Mouse (Mus musculus) liver, adult 2 months (tissue): ENCODE measurements around the gene Trmt112. TPM values are rescaled to one million over a fixed set of nuclear protein-coding genes. Genes with fewer than 3 reads are reported as not detected.

Experiments used
- DNase-seq: peaks from one replicate; pipeline ENCODE4 v3.0.0-alpha.2; 2011; ENCODE audit warnings: low read depth, low spot score; ENCODE audit errors: extremely low read depth
- H3K27ac ChIP-seq: fragments of 200-500 bp; replicated peaks from 2 replicates; pipeline ENCODE4 v1.5.1; 2012; ENCODE audit warnings: low read depth, mild to moderate bottlenecking, control low read depth, inconsistent platforms, low read length; ENCODE audit not compliant: insufficient read depth
- H3K27me3 ChIP-seq: fragments of 200-500 bp; 2 replicates; pipeline ENCODE4 v1.6.1; 2012; ENCODE audit warnings: mild to moderate bottlenecking, moderate library complexity, low read length, inconsistent platforms; ENCODE audit not compliant: control insufficient read depth, insufficient read depth
- H3K36me3 ChIP-seq: fragments of 200-500 bp; 2 replicates; pipeline ENCODE4 v1.6.1; 2012; ENCODE audit warnings: low read length, inconsistent platforms; ENCODE audit not compliant: control insufficient read depth, insufficient read depth
- H3K4me1 ChIP-seq: fragments of 200-500 bp; 2 replicates; pipeline ENCODE4 v1.6.1; 2011; ENCODE audit warnings: low read length; ENCODE audit not compliant: control insufficient read depth, insufficient read depth
- H3K4me3 ChIP-seq: fragments of 200-500 bp; 2 replicates; pipeline ENCODE4 v1.5.1; 2011; ENCODE audit warnings: low read depth, mild to moderate bottlenecking, control low read depth, low read length, moderate library complexity; ENCODE audit not compliant: insufficient read depth
- H3K79me2 ChIP-seq: fragments of 200-500 bp; 2 replicates; pipeline ENCODE4 v1.6.1; 2012; ENCODE audit warnings: inconsistent platforms, mild to moderate bottlenecking, low read length, moderate library complexity; ENCODE audit not compliant: control insufficient read depth, insufficient read depth
- H3K9ac ChIP-seq: fragments of 200-500 bp; 2 replicates; pipeline ENCODE4 v1.6.1; 2012; ENCODE audit warnings: low read depth, mild to moderate bottlenecking, control low read depth, inconsistent platforms, low read length
- CTCF ChIP-seq: fragments of 200-500 bp; IDR thresholded peaks from 2 replicates; pipeline ENCODE4 v1.5.1; 2011; ENCODE audit warnings: low read depth, low read length, control low read depth
- POLR2A ChIP-seq: fragments of 200-500 bp; IDR thresholded peaks from 2 replicates; pipeline ENCODE4 v1.6.1; 2011; ENCODE audit warnings: low read length, control low read depth; ENCODE audit not compliant: insufficient read depth; ENCODE audit errors: extremely low read depth
- WGBS: fragments of 180-500 bp; shearing (Covaris S2); methylation state at CpG from one replicate; pipeline ENCODE4 v1.1.7; 2018; 5-methylcytosine and 5-hydroxymethylcytosine counted together
- polyA plus RNA-seq: library from polyadenylated mRNA; depleted of rRNA; stranded (reverse); fragments of >200 nt; gene quantifications from 2 replicates; pipeline ENCODE4 v1.2.3, GENCODE M21; 2012
- total RNA-seq: library from RNA; depleted of rRNA; stranded (reverse); fragments of >200 nt; gene quantifications from 2 replicates; pipeline ENCODE4 v1.2.3, GENCODE M21; 2014

The Trmt112 gene
- total and polyA plus RNA-seq, 2 experiments, result 30.7 to 89.7 TPM

GRCm38 (mm10) chr19:6925307-6925573 is 15.7 kb downstream of the Trmt112 start, which contains the start of gene Catsperz:
TSS of gene Catsperz (minus strand) at chr19:6925380.
- DNase-seq, result no peak
- H3K9ac ChIP-seq, result no peak within 1 kb of the TSS; the same call in 1 of the 2 replicates
- H3K79me2 ChIP-seq, result no peaks in the 10 kb centered on the region; the same call in 1 of the 2 replicates
- H3K27ac ChIP-seq, result no peak within 1 kb of the TSS
- H3K36me3 ChIP-seq, result no peaks in the 10 kb centered on the region
- peaks cover 14% of the 10 kb centered on the region; the same call in 1 of the 2 replicates for H3K4me1 ChIP-seq
- no peak within 1 kb of the TSS for H3K4me3 ChIP-seq
- no peak for TF ChIP-seq POLR2A
- no peak for TF ChIP-seq CTCF
- WGBS, result 9% methylated on average over 9 of the region's 9 CpGs
- no peaks in the 10 kb centered on the region for H3K27me3 ChIP-seq

GRCm38 (mm10) chr19:6925611-6926329 is 16.3 kb downstream of the Trmt112 start:
- H3K4me1 ChIP-seq, result peaks cover 11% of the 10 kb centered on the region; the same call in 1 of the 2 replicates
- H3K4me3 ChIP-seq, result no peak overlapping the region
- TF ChIP-seq POLR2A (no peak), CTCF (no peak)
- H3K27me3 ChIP-seq, result no peaks in the 10 kb centered on the region
- H3K9ac ChIP-seq, result no peak overlapping the region
- no peaks in the 10 kb centered on the region; the same call in 1 of the 2 replicates for H3K79me2 ChIP-seq
- H3K36me3 ChIP-seq, result no peaks in the 10 kb centered on the region
- peak; percentile 48 for DNase-seq
- WGBS, result 25% methylated on average over 38 of the region's 40 CpGs
- H3K27ac ChIP-seq, result no peak overlapping the region

GRCm38 (mm10) chr19:6926559-6927255 is 17.2 kb downstream of the Trmt112 start:
- H3K79me2 ChIP-seq, result no peaks in the 10 kb centered on the region
- H3K27me3 ChIP-seq, result no peaks in the 10 kb centered on the region
- peak; percentile 63 for DNase-seq
- H3K4me1 ChIP-seq, result peaks cover 11% of the 10 kb centered on the region; the same call in 1 of the 2 replicates
- no peak overlapping the region for H3K9ac ChIP-seq
- H3K27ac ChIP-seq, result no peak overlapping the region
- 37% methylated on average over 26 of the region's 26 CpGs for WGBS
- no peaks in the 10 kb centered on the region for H3K36me3 ChIP-seq
- H3K4me3 ChIP-seq, result no peak overlapping the region
- TF ChIP-seq POLR2A (no peak), CTCF (no peak)

- Histone ChIP-seq H3K27ac (no peak overlapping the region), H3K9ac (no peak overlapping the region), H3K27me3 (no peaks in the 10 kb centered on the region), H3K79me2 (no peaks in the 10 kb centered on the region), H3K4me3 (no peak overlapping the region), H3K4me1 (peaks cover 9% of the 10 kb centered on the region), H3K36me3 (no peaks in the 10 kb centered on the region)
- DNase-seq, result no peak
- TF ChIP-seq POLR2A, result no peak
- TF ChIP-seq CTCF, result no peak
- WGBS, result 56% methylated on average over 9 of the region's 9 CpGs
Observed at GRCm38 (mm10) chr19:6928080-6928479, 18.6 kb downstream of the Trmt112 start.

GRCm38 (mm10) chr19:6931002-6931401 is 21.5 kb downstream of the Trmt112 start:
- Histone ChIP-seq H3K9ac (no peak overlapping the region), H3K36me3 (no peaks in the 10 kb centered on the region), H3K4me3 (no peak overlapping the region), H3K27me3 (peaks cover 10% of the 10 kb centered on the region), H3K79me2 (no peaks in the 10 kb centered on the region), H3K4me1 (peaks cover 2% of the 10 kb centered on the region), H3K27ac (no peak overlapping the region)
- WGBS, result 25% methylated on average over 2 of the region's 2 CpGs
- TF ChIP-seq POLR2A (no peak), CTCF (no peak)
- DNase-seq, result no peak

GRCm38 (mm10) chr19:6932018-6932417 is 22.5 kb downstream of the Trmt112 start:
- peaks cover 10% of the 10 kb centered on the region for H3K27me3 ChIP-seq
- H3K4me1 ChIP-seq, result peaks cover 2% of the 10 kb centered on the region
- H3K4me3 ChIP-seq, result no peak overlapping the region
- no peak for TF ChIP-seq POLR2A
- TF ChIP-seq CTCF, result no peak
- no peak overlapping the region for H3K27ac ChIP-seq
- peak; percentile 85 for DNase-seq
- H3K9ac ChIP-seq, result no peak overlapping the region
- WGBS, result 16% methylated on average over 1 of the region's 1 CpGs
- no peaks in the 10 kb centered on the region for H3K79me2 ChIP-seq
- H3K36me3 ChIP-seq, result no peaks in the 10 kb centered on the region
